Mouse (Mus musculus) thymus, postnatal 4 days (tissue): ENCODE results near the gene Cfap44.
A peak's percentile ranks its signal among the peaks of the same experiment; 100 is the strongest.
"Not testable (repeated sequence)": the region's sequence is repeated elsewhere in the genome, so short reads cannot be mapped to it uniquely, and the experiment has no call there.

Experiments used
- DNase-seq: peaks from one replicate; pipeline ENCODE4 v3.0.0; 2021

Gene Cfap44

GRCm38 (mm10) chr16:44430021-44430420 lies 35.4 kb downstream of the Cfap44 start:
- no peak for DNase-seq

- DNase-seq = no peak
Observed at GRCm38 (mm10) chr16:44434931-44435330, 40.3 kb downstream of the Cfap44 start.

- no peak for DNase-seq
Observed at GRCm38 (mm10) chr16:44435481-44435880, 40.9 kb downstream of the Cfap44 start.

- not testable (repeated sequence) for DNase-seq
Observed at GRCm38 (mm10) chr16:44441913-44442312, 47.3 kb downstream of the Cfap44 start.

- DNase-seq = no peak
Observed at GRCm38 (mm10) chr16:44457858-44458257, 63.3 kb downstream of the Cfap44 start.

GRCm38 (mm10) chr16:44458826-44459225 lies 64.2 kb downstream of the Cfap44 start:
- DNase-seq = no peak

GRCm38 (mm10) chr16:44460922-44461321 lies 66.3 kb downstream of the Cfap44 start:
- DNase-seq = no peak

- DNase-seq = no peak
Observed at GRCm38 (mm10) chr16:44475281-44475680, 80.7 kb downstream of the Cfap44 start.

GRCm38 (mm10) chr16:44475682-44476375 lies 81.2 kb downstream of the Cfap44 start:
- DNase-seq = no peak

GRCm38 (mm10) chr16:44478767-44479166 lies 84.2 kb downstream of the Cfap44 start:
- DNase-seq = no peak

- no peak for DNase-seq
Observed at GRCm38 (mm10) chr16:44479852-44480251, 85.3 kb downstream of the Cfap44 start.

- DNase-seq = no peak
Observed at GRCm38 (mm10) chr16:44480616-44481015, 86.0 kb downstream of the Cfap44 start.

GRCm38 (mm10) chr16:44481599-44482593 lies 87.3 kb downstream of the Cfap44 start:
- no peak for DNase-seq

GRCm38 (mm10) chr16:44484079-44484478 lies 89.5 kb downstream of the Cfap44 start:
- peak; percentile 82 for DNase-seq

- no peak for DNase-seq
Observed at GRCm38 (mm10) chr16:44484831-44485230, 90.2 kb downstream of the Cfap44 start.

GRCm38 (mm10) chr16:44485691-44486090 lies 91.1 kb downstream of the Cfap44 start:
- no peak for DNase-seq

GRCm38 (mm10) chr16:44486612-44487011 lies 92.0 kb downstream of the Cfap44 start:
- DNase-seq = no peak

- no peak for DNase-seq
Observed at GRCm38 (mm10) chr16:44487194-44487593, 92.6 kb downstream of the Cfap44 start.

- DNase-seq = no peak
Observed at GRCm38 (mm10) chr16:44491051-44491450, 96.5 kb downstream of the Cfap44 start.

GRCm38 (mm10) chr16:44492151-44492550 lies 97.6 kb downstream of the Cfap44 start:
- no peak for DNase-seq

- no peak for DNase-seq
Observed at GRCm38 (mm10) chr16:44492706-44493105, 98.1 kb downstream of the Cfap44 start.

- no peak for DNase-seq
Observed at GRCm38 (mm10) chr16:44493868-44494267, 99.3 kb downstream of the Cfap44 start.

GRCm38 (mm10) chr16:44494441-44495108 lies 100.0 kb downstream of the Cfap44 start:
- DNase-seq = no peak
